Mouse (Mus musculus): ENCODE measurements around the gene Hpgd. TPM values are rescaled to one million over a fixed set of nuclear protein-coding genes. Genes with fewer than 3 reads are reported as not detected.

Gene Hpgd
- polyA plus RNA-seq, 1 experiment from 2014 or later, result 216 TPM

DNA sequence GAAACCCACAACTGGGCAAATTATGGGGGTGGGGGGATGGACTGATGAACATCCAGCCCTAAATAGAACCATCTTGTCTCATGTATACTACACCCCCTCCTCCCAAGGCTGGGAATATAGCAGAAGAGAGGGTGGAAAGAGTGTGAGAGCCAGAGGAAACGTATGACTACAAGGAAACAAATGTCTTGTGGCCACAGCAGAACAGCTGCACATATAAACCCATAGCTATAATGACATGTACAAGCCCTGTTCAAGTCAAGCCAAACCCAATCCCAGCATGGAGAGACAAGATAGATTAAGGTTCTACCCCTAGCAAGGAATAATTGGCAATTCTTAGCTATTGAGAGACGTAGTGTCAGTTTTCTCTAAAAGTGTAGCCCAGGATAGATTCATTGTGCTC lies 68.8 kb downstream of the Hpgd start:
- Histone ChIP-seq H3K9ac (replicated peaks; ENCODE audit: low read depth) (no peak overlapping the region), H3K4me2 (replicated peaks; ENCODE audit: low read depth, low read length) (no peak overlapping the region), H3K4me1 (ENCODE audit: insufficient read depth, low read depth, low read length) (no peaks in the 10 kb centered on the region), H3K36me3 (ENCODE audit: insufficient read depth, low read length) (no peaks in the 10 kb centered on the region), H3K4me3 (ENCODE audit: low read depth, low read length) (no peak overlapping the region), H3K27ac (ENCODE audit: low read length) (no peak overlapping the region), H3K9me3 (ENCODE audit: low read length) (no peaks in the 10 kb centered on the region), H3K27me3 (replicated peaks; ENCODE audit: insufficient read depth, low read length) (no peaks in the 10 kb centered on the region)
- ATAC-seq (no peak), DNase-seq (ENCODE audit: low spot score) (no peak)
- WGBS, result 81% methylated on average over 2 of the region's 2 CpGs
- no peak for TF ChIP-seq CTCF (IDR thresholded peaks at IDR 0.05)
- TF ChIP-seq EP300 (IDR thresholded peaks at IDR 0.05), result no peak
